Mouse (Mus musculus) midbrain, embryonic 10.5 days (tissue): ENCODE data around the gene Frem3. TPM values are rescaled to one million over a fixed set of nuclear protein-coding genes. Genes with fewer than 3 reads are reported as not detected.
"Not testable (repeated sequence)": the region's sequence is repeated elsewhere in the genome, so short reads cannot be mapped to it uniquely, and the experiment has no call there.

ENCODE experiments used
- DNase-seq: peaks from one replicate; pipeline ENCODE4 v3.0.0-alpha.2; 2017; ENCODE audit warnings: low spot score
- H3K27ac ChIP-seq: fragments of 300-500 bp; sonication (generic); replicated peaks from 2 replicates; pipeline ENCODE4 v1.5.1; 2016; ENCODE audit warnings: mild to moderate bottlenecking
- H3K27me3 ChIP-seq: fragments of 300-500 bp; sonication (generic); 2 replicates; pipeline ENCODE4 v1.6.1; 2016; ENCODE audit warnings: low read depth, mild to moderate bottlenecking; ENCODE audit not compliant: poor library complexity, severe bottlenecking
- H3K36me3 ChIP-seq: fragments of 300-500 bp; sonication (generic); 2 replicates; pipeline ENCODE4 v1.6.1; 2016; ENCODE audit warnings: mild to moderate bottlenecking, moderate library complexity
- H3K4me1 ChIP-seq: fragments of 300-500 bp; sonication (generic); 2 replicates; pipeline ENCODE4 v1.6.1; 2016
- H3K4me3 ChIP-seq: fragments of 300-500 bp; sonication (generic); 2 replicates; pipeline ENCODE4 v1.5.1; 2016; ENCODE audit warnings: mild to moderate bottlenecking, moderate library complexity
- H3K9me3 ChIP-seq: fragments of 300-500 bp; sonication (generic); replicated peaks from 2 replicates; pipeline ENCODE4 v1.6.1; 2016; ENCODE audit warnings: mild to moderate bottlenecking
- WGBS: fragments of 180-500 bp; shearing (Covaris S2); methylation state at CpG from one replicate; pipeline ENCODE4 v1.1.7; 2016; 5-methylcytosine and 5-hydroxymethylcytosine counted together
- polyA plus RNA-seq: library from polyadenylated mRNA; unstranded; fragments of >200 nt; fragmentation: Nextera tagmentation; extraction: Ambion mirVana; gene quantifications from 2 replicates; pipeline ENCODE4 v1.2.1, GENCODE M21; 2016

The Frem3 gene
- polyA plus RNA-seq, 1 experiment from 2014 or later, result not detected

- Histone ChIP-seq H3K4me1 (peaks cover 18% of the 10 kb centered on the region), H3K27me3 (no peaks in the 10 kb centered on the region), H3K4me3 (peak overlapping the region; percentile 92), H3K36me3 (peaks cover 29% of the 10 kb centered on the region), H3K27ac (peak overlapping the region; percentile 98), H3K9me3 (no peaks in the 10 kb centered on the region)
- peak; percentile 75 for DNase-seq
- under 1% methylated on average over 83 of the region's 84 CpGs for WGBS
Measured at GRCm38 (mm10) chr8:80738388-80739154, 127.7 kb downstream of the Frem3 start.

- DNase-seq, result peak; percentile 89
- WGBS, result 2% methylated on average over 84 of the region's 91 CpGs
Measured at GRCm38 (mm10) chr8:80739155-80739924, 128.5 kb downstream of the Frem3 start, which contains the start of gene Smarca5. Gene Smarca5, minus strand, starts transcription at chr8:80739497.

GRCm38 (mm10) chr8:80739932-80740331, 129.1 kb downstream of the Frem3 start:
- Histone ChIP-seq H3K9me3 (no peaks in the 10 kb centered on the region), H3K4me1 (peaks cover 18% of the 10 kb centered on the region), H3K27ac (peak overlapping the region; percentile 98), H3K4me3 (peak overlapping the region; percentile 92), H3K36me3 (peaks cover 16% of the 10 kb centered on the region), H3K27me3 (no peaks in the 10 kb centered on the region)
- 16% methylated on average over 14 of the region's 14 CpGs for WGBS
- no peak for DNase-seq

More at GRCm38 (mm10) chr8:80739155-80739924, 128.5 kb downstream of the Frem3 start, which contains the start of gene Smarca5:
- not testable (repeated sequence) for H3K9me3 ChIP-seq, H3K27me3 ChIP-seq
- Histone ChIP-seq H3K27ac (peak within 1 kb of the TSS; percentile 98), H3K36me3 (peaks cover 22% of the 10 kb centered on the region), H3K4me3 (peak within 1 kb of the TSS; percentile 92), H3K4me1 (peaks cover 18% of the 10 kb centered on the region)

Other genes with a start within 250 kb of the Frem3 start
- gene Gypa, start 117.3 kb upstream of the Frem3 start, polyA plus RNA-seq, result 14.6 and 16.9 TPM in 2 replicates
- 112 and 113 TPM in 2 replicates for gene Smarca5, start 128.4 kb downstream of the Frem3 start, polyA plus RNA-seq